Comparison of ENCODE assay signal across 7 mouse cellular contexts in the genomic region with DNA sequence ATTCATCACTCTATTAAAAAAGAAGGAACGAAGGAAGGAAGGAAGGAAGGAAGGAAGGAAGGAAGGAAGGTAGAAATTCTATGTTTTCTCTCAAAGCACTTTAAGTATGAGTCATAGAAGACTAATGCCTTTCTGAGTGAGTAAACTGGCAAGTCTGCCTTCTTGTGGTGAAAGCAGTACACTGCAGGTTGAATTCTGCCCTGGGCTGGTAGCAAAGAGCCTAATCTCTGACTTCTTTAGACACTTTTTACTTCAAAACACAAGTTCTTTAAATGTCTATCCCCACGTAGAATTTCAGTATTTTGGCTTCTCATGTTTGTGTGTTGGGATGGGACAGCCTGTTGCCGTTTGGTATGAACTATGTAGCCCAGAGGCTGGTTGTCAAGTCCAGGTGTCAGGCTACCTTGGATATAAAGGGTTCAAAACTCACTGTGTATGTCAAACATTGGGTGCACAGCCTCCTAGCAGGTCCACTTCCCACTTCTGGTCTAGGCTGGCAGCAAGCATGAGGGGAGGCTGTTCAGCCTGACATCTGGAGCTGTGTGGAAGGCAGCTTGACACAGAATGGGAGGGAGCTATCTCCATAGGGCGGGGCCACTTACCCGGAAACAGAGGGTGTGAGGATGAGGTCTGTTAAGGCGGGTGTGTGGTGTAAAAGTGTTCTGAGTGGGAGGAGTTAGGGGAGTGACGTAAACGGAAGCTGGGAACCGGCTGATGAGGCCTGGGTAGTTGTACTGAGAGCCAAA. TPM values are rescaled to one million over a fixed set of nuclear protein-coding genes. Genes with fewer than 3 reads are reported as not detected.
A peak's percentile ranks its signal among the peaks of the same experiment; 100 is the strongest.
DNase-seq lines count a peak whose midpoint lies in the region; ATAC-seq lines count a peak whose summit lies in the region.

No protein-coding gene starts in this region.

- no peak overlapping the region for H3K27ac ChIP-seq in embryonic facial prominence, embryonic 11.5 days (replicated peaks; ENCODE audit: low read depth, low read length)
- H3K27ac ChIP-seq in limb, embryonic 10.5 days: peak overlapping the region; percentile 53; the same call in 1 of the 2 replicates
- H3K27ac ChIP-seq in midbrain, embryonic 13.5 days: peak overlapping the region; percentile 56

- 4% methylated on average over 9 of the region's 9 CpGs for WGBS in embryonic facial prominence, embryonic 11.5 days
- 4% methylated on average over 9 of the region's 9 CpGs for WGBS in limb, embryonic 10.5 days
- WGBS in midbrain, embryonic 13.5 days: 5% methylated on average over 9 of the region's 9 CpGs

- peak; percentile 99 for ATAC-seq in embryonic facial prominence, embryonic 11.5 days (replicated peaks; ENCODE audit: insufficient number of reproducible peaks, low FRiP score, low TSS enrichment, low read depth)
- peak; percentile 96 for ATAC-seq in granulocyte monocyte progenitor cell, adult 5-6 weeks (replicated peaks; ENCODE audit: poor library complexity, severe bottlenecking)
- ATAC-seq in midbrain, embryonic 13.5 days: peak; percentile 100

- no peaks in the 10 kb centered on the region for H3K36me3 ChIP-seq in embryonic facial prominence, embryonic 11.5 days (replicated peaks; ENCODE audit: control insufficient read depth, insufficient read depth, low read depth, low read length)
- H3K36me3 ChIP-seq in limb, embryonic 10.5 days: no peaks in the 10 kb centered on the region
- H3K36me3 ChIP-seq in midbrain, embryonic 13.5 days: peaks cover under 1% of the 10 kb centered on the region; the same call in 1 of the 2 replicates

- H3K4me2 ChIP-seq in embryonic facial prominence, embryonic 11.5 days (ENCODE audit: low read depth, low read length): peak overlapping the region; percentile 36
- peak overlapping the region; percentile 52 for H3K4me2 ChIP-seq in midbrain, embryonic 13.5 days (replicated peaks)

- no peaks in the 10 kb centered on the region for H3K27me3 ChIP-seq in embryonic facial prominence, embryonic 11.5 days (ENCODE audit: control insufficient read depth, insufficient read depth, low read length)
- H3K27me3 ChIP-seq in limb, embryonic 10.5 days (ENCODE audit: low read depth, poor library complexity, severe bottlenecking): no peaks in the 10 kb centered on the region
- no peaks in the 10 kb centered on the region for H3K27me3 ChIP-seq in midbrain, embryonic 13.5 days

- H3K9me3 ChIP-seq in embryonic facial prominence, embryonic 11.5 days (replicated peaks; ENCODE audit: control insufficient read depth, low read length): no peaks in the 10 kb centered on the region
- no peaks in the 10 kb centered on the region for H3K9me3 ChIP-seq in limb, embryonic 10.5 days (replicated peaks)
- no peaks in the 10 kb centered on the region for H3K9me3 ChIP-seq in midbrain, embryonic 13.5 days

- no peaks in the 10 kb centered on the region for H3K4me1 ChIP-seq in embryonic facial prominence, embryonic 11.5 days (ENCODE audit: control insufficient read depth, insufficient read depth, low read length)
- H3K4me1 ChIP-seq in limb, embryonic 10.5 days: peaks cover 4% of the 10 kb centered on the region
- H3K4me1 ChIP-seq in midbrain, embryonic 13.5 days (replicated peaks): peaks cover 11% of the 10 kb centered on the region

- DNase-seq in adrenal gland, postnatal 14 days: peak; percentile 91
- DNase-seq in embryonic facial prominence, embryonic 11.5 days (ENCODE audit: low spot score): peak; percentile 85
- peak; percentile 93 for DNase-seq in kidney, adult 11 months
- DNase-seq in limb, embryonic 10.5 days (ENCODE audit: low spot score): peak; percentile 67
- DNase-seq in spleen, adult 12 weeks (ENCODE audit: low spot score): peak; percentile 86

- H3K9ac ChIP-seq in embryonic facial prominence, embryonic 11.5 days (replicated peaks; ENCODE audit: low read length): peak overlapping the region; percentile 37
- peak overlapping the region; percentile 61 for H3K9ac ChIP-seq in midbrain, embryonic 13.5 days (replicated peaks)

- H3K4me3 ChIP-seq in embryonic facial prominence, embryonic 11.5 days (ENCODE audit: low read depth, low read length): peak overlapping the region; percentile 36
- peak overlapping the region; percentile 49 for H3K4me3 ChIP-seq in limb, embryonic 10.5 days
- peak overlapping the region; percentile 48 for H3K4me3 ChIP-seq in midbrain, embryonic 13.5 days (replicated peaks)

RNA-seq across cellular contexts. Expression of gene Gm10226, which starts 12.2 kb away (rescaled TPM):
- total RNA-seq in adrenal gland, postnatal 14 days (2021): 2.9 and 3.7 TPM in 2 replicates
- polyA plus RNA-seq in embryonic facial prominence, embryonic 11.5 days (2014; fragmentation: Nextera tagmentation; extraction: Ambion mirVana): 9.4 and 11.0 TPM in 2 replicates
- not detected in 2 replicates for total RNA-seq in granulocyte monocyte progenitor cell, adult 5-6 weeks (2014; fragmentation: Nextera tagmentation)
- total RNA-seq in granulocyte monocyte progenitor cell, adult 5-6 weeks (2017): 16.5 and 36.7 TPM in 2 replicates
- 4.8 and 6.0 TPM in 2 replicates for polyA plus RNA-seq in limb, embryonic 10.5 days (2016; fragmentation: Nextera tagmentation; extraction: Ambion mirVana)
- polyA plus RNA-seq in midbrain, embryonic 13.5 days (2015; fragmentation: Nextera tagmentation; extraction: Ambion mirVana): 18.5 and 23.8 TPM in 2 replicates

RNA-seq across cellular contexts. Expression of gene Zfp760, which starts 28.1 kb away (rescaled TPM):
- 7.1 and 8.1 TPM in 2 replicates for total RNA-seq in adrenal gland, postnatal 14 days (2021)
- 26.0 and 29.8 TPM in 2 replicates for polyA plus RNA-seq in embryonic facial prominence, embryonic 11.5 days (2014; fragmentation: Nextera tagmentation; extraction: Ambion mirVana)
- 5.5 and 7.0 TPM in 2 replicates for total RNA-seq in granulocyte monocyte progenitor cell, adult 5-6 weeks (2014; fragmentation: Nextera tagmentation)
- 5.4 and 6.7 TPM in 2 replicates for total RNA-seq in granulocyte monocyte progenitor cell, adult 5-6 weeks (2017)
- polyA plus RNA-seq in limb, embryonic 10.5 days (2016; fragmentation: Nextera tagmentation; extraction: Ambion mirVana): 16.1 and 19.6 TPM in 2 replicates
- 18.9 and 19.3 TPM in 2 replicates for polyA plus RNA-seq in midbrain, embryonic 13.5 days (2015; fragmentation: Nextera tagmentation; extraction: Ambion mirVana)

RNA-seq across cellular contexts. Expression of gene Zfp983, which starts 29.0 kb away (rescaled TPM):
- 5.4 and 5.8 TPM in 2 replicates for total RNA-seq in adrenal gland, postnatal 14 days (2021)
- 5.6 and 7.5 TPM in 2 replicates for polyA plus RNA-seq in embryonic facial prominence, embryonic 11.5 days (2014; fragmentation: Nextera tagmentation; extraction: Ambion mirVana)
- total RNA-seq in granulocyte monocyte progenitor cell, adult 5-6 weeks (2014; fragmentation: Nextera tagmentation): 1.7 and 2.1 TPM in 2 replicates
- total RNA-seq in granulocyte monocyte progenitor cell, adult 5-6 weeks (2017): 2.7 and 3.9 TPM in 2 replicates
- 3.0 and 4.1 TPM in 2 replicates for polyA plus RNA-seq in limb, embryonic 10.5 days (2016; fragmentation: Nextera tagmentation; extraction: Ambion mirVana)
- polyA plus RNA-seq in midbrain, embryonic 13.5 days (2015; fragmentation: Nextera tagmentation; extraction: Ambion mirVana): 11.9 TPM in 2 replicates

RNA-seq across cellular contexts. Expression of gene Zfp229, which starts 51.1 kb away (rescaled TPM):
- 9.9 and 12.9 TPM in 2 replicates for total RNA-seq in adrenal gland, postnatal 14 days (2021)
- 6.1 and 6.7 TPM in 2 replicates for polyA plus RNA-seq in embryonic facial prominence, embryonic 11.5 days (2014; fragmentation: Nextera tagmentation; extraction: Ambion mirVana)
- 2.3 and 5.6 TPM in 2 replicates for total RNA-seq in granulocyte monocyte progenitor cell, adult 5-6 weeks (2014; fragmentation: Nextera tagmentation)
- 5.2 and 5.6 TPM in 2 replicates for total RNA-seq in granulocyte monocyte progenitor cell, adult 5-6 weeks (2017)
- 5.0 and 8.6 TPM in 2 replicates for polyA plus RNA-seq in limb, embryonic 10.5 days (2016; fragmentation: Nextera tagmentation; extraction: Ambion mirVana)
- polyA plus RNA-seq in midbrain, embryonic 13.5 days (2015; fragmentation: Nextera tagmentation; extraction: Ambion mirVana): 11.4 and 13.3 TPM in 2 replicates
